Mouse (Mus musculus): Measurements from ENCODE around the gene Nr4a1.
A peak's percentile ranks its signal among the peaks of the same experiment; 100 is the strongest.

DNA sequence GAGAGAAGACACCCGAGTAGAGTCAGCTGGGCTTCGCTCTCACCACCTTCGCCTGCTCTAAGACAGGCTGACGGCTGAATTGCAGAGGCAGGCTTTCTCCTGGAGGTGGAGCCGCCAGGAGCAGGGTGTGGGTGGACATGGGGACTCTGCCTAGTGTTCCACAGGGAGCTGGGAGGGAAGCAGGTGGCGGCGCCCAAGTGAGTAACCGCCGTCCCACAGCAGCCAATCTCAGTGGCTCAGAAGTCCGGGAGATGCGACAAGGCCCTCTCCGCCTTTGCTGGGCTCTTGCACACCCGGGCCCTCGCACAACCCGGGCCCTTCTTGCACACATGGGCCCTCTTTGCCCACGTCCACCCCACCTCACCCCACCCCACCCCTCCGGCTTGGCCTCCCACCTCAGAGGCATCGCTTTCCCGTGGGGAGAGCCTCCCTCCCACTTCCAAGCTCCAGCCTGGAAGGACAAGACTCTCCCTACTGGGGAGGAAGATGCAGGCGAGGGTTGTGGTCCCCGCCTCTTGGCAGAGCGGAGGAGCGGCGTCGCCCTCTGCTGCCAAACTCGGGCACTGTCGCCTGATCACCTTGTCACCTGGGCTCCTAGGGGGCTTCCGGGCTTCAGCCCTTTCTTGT is 15.1 kb upstream of the Nr4a1 start:
- TF ChIP-seq USF1 (IDR thresholded peaks at IDR 0.05; ENCODE audit: low read depth, low read length) (no peak), CTCF (conservative IDR thresholded peaks at IDR 0.05 in 1 of 2, IDR thresholded peaks at IDR 0.05 in 1 of 2; ENCODE audit: low read depth in 2 of 2, low read length in 2 of 2) (peak; percentile 14 to 85; a peak in 2 of 4 replicates)

All from CH12.LX (cell line).